Mouse (Mus musculus): ENCODE data around the gene Kdm5b. TPM values are rescaled to one million over a fixed set of nuclear protein-coding genes. Genes with fewer than 3 reads are reported as not detected.

Kdm5b gene
- polyA plus RNA-seq, 1 experiment from 2014 or later: 84.0 TPM

DNA sequence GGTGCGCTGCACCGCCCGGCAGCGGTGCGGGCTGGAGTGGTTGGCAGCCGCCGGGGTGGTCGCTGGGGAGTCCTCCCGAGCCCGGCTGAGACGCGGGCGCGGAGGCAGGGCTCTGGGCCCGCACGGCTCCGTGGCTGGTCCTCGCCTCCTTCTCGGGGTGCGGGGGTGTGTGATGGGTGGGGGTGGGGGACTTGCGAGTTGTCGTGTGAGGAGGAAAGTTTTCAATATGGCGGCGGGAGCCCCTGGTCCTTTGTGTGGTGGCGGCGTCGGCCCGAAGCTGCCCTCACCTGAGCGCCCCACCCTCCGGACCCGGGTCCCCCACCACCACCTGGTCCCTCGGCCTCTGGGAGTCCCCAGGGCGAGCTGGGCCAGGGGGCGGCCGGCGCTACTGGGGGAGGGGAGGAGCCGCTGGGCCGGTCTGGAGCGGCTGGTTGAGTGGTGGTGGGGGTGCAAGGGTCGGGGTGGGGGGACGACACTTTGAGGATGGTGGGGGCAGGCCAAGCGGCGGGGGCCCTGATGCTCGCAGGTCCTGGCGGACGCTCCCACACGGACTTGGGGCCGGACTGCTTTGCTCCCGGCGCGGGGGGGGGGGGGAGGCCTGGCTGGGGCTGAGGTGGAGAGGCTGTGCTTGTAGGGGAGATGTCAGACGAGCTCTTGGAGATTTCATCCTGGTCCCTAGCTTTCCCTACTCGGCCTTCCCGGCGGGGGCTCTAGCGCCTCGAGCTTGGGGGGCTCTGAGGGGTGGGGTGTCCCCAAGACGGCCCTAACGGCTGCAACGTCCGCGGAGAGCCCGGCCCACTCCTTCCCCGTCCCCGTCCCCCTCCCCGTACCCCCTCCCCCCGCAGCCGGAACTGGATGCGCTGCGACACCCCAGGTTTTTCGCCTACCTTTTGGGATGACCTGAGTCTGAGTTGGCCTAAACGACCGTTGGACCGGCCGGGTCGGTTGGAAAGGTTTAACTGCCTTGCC lies 1.1 kb downstream of the Kdm5b start:
- H3K27ac ChIP-seq (replicated peaks; ENCODE audit: low read depth, low read length): peak overlapping the region; percentile 79
- DNase-seq (ENCODE audit: low spot score): peak; percentile 67
- H3K4me1 ChIP-seq (ENCODE audit: control insufficient read depth, insufficient read depth, low read length): no peaks in the 10 kb centered on the region
- WGBS: under 1% methylated on average over 41 of the region's 76 CpGs
- peak overlapping the region; percentile 99 for H3K9ac ChIP-seq (replicated peaks; ENCODE audit: low read length)
- no peak; the same call in 1 of the 2 replicates for ATAC-seq (replicated peaks; ENCODE audit: insufficient number of reproducible peaks, low FRiP score, low TSS enrichment, low read depth)
- no peaks in the 10 kb centered on the region for H3K27me3 ChIP-seq (ENCODE audit: control insufficient read depth, insufficient read depth, low read length)
- peak overlapping the region; percentile 58 for H3K4me2 ChIP-seq (ENCODE audit: low read depth, low read length)
- H3K9me3 ChIP-seq (replicated peaks; ENCODE audit: control insufficient read depth, low read length): no peaks in the 10 kb centered on the region
- H3K4me3 ChIP-seq (ENCODE audit: low read depth, low read length): peak overlapping the region; percentile 80
- no peaks in the 10 kb centered on the region for H3K36me3 ChIP-seq (replicated peaks; ENCODE audit: control insufficient read depth, insufficient read depth, low read depth, low read length)

GRCm38 (mm10) chr1:134561770-134562143 lies 1.8 kb downstream of the Kdm5b start:
- no peak overlapping the region; the same call in 1 of the 2 replicates for H3K27ac ChIP-seq (replicated peaks; ENCODE audit: low read depth, low read length)
- ATAC-seq (replicated peaks; ENCODE audit: insufficient number of reproducible peaks, low FRiP score, low TSS enrichment, low read depth) (no peak), DNase-seq (ENCODE audit: low spot score) (no peak)
- H3K9me3 ChIP-seq (replicated peaks; ENCODE audit: control insufficient read depth, low read length): no peaks in the 10 kb centered on the region
- H3K4me1 ChIP-seq (ENCODE audit: control insufficient read depth, insufficient read depth, low read length): no peaks in the 10 kb centered on the region
- H3K27me3 ChIP-seq (ENCODE audit: control insufficient read depth, insufficient read depth, low read length): no peaks in the 10 kb centered on the region
- peak overlapping the region; percentile 58 for H3K4me2 ChIP-seq (ENCODE audit: low read depth, low read length)
- H3K36me3 ChIP-seq (replicated peaks; ENCODE audit: control insufficient read depth, insufficient read depth, low read depth, low read length): no peaks in the 10 kb centered on the region
- WGBS: 12% methylated on average over 7 of the region's 7 CpGs
- H3K4me3 ChIP-seq (ENCODE audit: low read depth, low read length): peak overlapping the region; percentile 80
- H3K9ac ChIP-seq (replicated peaks; ENCODE audit: low read length): peak overlapping the region; percentile 99

DNA sequence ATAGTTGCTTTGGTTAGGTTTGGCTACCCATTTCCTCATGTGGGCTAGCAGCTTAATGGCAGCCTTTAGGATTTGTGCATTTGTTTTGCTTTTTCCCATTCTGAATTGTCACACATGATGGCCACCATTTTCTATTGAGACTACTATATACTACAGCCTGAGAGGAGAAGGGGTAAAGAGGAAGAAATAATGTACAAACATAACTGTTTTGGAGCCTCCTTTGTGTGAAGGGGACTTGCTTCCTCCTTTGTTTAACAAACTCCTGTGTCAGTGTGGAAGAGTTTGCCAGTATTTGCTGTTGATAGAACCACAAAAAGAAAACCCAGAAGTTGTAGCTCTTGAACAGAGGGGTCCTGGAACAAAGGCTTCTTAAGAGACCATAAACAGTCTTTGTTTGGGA lies 2.5 kb downstream of the Kdm5b start:
- ATAC-seq (replicated peaks; ENCODE audit: insufficient number of reproducible peaks, low FRiP score, low TSS enrichment, low read depth): no peak
- DNase-seq (ENCODE audit: low spot score): no peak
- H3K9ac ChIP-seq (replicated peaks; ENCODE audit: low read length): peak overlapping the region; percentile 19; the same call in 1 of the 2 replicates

GRCm38 (mm10) chr1:134563726-134564125 lies 3.8 kb downstream of the Kdm5b start:
- Histone ChIP-seq H3K4me1 (ENCODE audit: control insufficient read depth, insufficient read depth, low read length) (no peaks in the 10 kb centered on the region), H3K9me3 (replicated peaks; ENCODE audit: control insufficient read depth, low read length) (no peaks in the 10 kb centered on the region), H3K9ac (replicated peaks; ENCODE audit: low read length) (no peak overlapping the region), H3K27me3 (ENCODE audit: control insufficient read depth, insufficient read depth, low read length) (no peaks in the 10 kb centered on the region), H3K4me3 (ENCODE audit: low read depth, low read length) (no peak overlapping the region), H3K4me2 (ENCODE audit: low read depth, low read length) (no peak overlapping the region), H3K27ac (replicated peaks; ENCODE audit: low read depth, low read length) (no peak overlapping the region), H3K36me3 (replicated peaks; ENCODE audit: control insufficient read depth, insufficient read depth, low read depth, low read length) (no peaks in the 10 kb centered on the region)
- DNase-seq (ENCODE audit: low spot score) (no peak), ATAC-seq (replicated peaks; ENCODE audit: insufficient number of reproducible peaks, low FRiP score, low TSS enrichment, low read depth) (no peak)
- 83% methylated on average over 3 of the region's 3 CpGs for WGBS

More for the DNA sequence above, 2.5 kb downstream of the Kdm5b start:
- Histone ChIP-seq H3K4me3 (ENCODE audit: low read depth, low read length) (peak overlapping the region; percentile 80), H3K36me3 (replicated peaks; ENCODE audit: control insufficient read depth, insufficient read depth, low read depth, low read length) (no peaks in the 10 kb centered on the region), H3K27me3 (ENCODE audit: control insufficient read depth, insufficient read depth, low read length) (no peaks in the 10 kb centered on the region), H3K4me2 (ENCODE audit: low read depth, low read length) (peak overlapping the region; percentile 58), H3K27ac (replicated peaks; ENCODE audit: low read depth, low read length) (no peak overlapping the region), H3K4me1 (ENCODE audit: control insufficient read depth, insufficient read depth, low read length) (no peaks in the 10 kb centered on the region), H3K9me3 (replicated peaks; ENCODE audit: control insufficient read depth, low read length) (no peaks in the 10 kb centered on the region)

GRCm38 (mm10) chr1:134567511-134567910 lies 7.5 kb downstream of the Kdm5b start:
- ATAC-seq (replicated peaks; ENCODE audit: insufficient number of reproducible peaks, low FRiP score, low TSS enrichment, low read depth): no peak
- H3K9me3 ChIP-seq (replicated peaks; ENCODE audit: control insufficient read depth, low read length): no peaks in the 10 kb centered on the region

GRCm38 (mm10) chr1:134570171-134570570 lies 10.2 kb downstream of the Kdm5b start:
- Histone ChIP-seq H3K27me3 (ENCODE audit: control insufficient read depth, insufficient read depth, low read length) (no peaks in the 10 kb centered on the region), H3K4me3 (ENCODE audit: low read depth, low read length) (no peak overlapping the region), H3K9ac (replicated peaks; ENCODE audit: low read length) (no peak overlapping the region), H3K4me1 (ENCODE audit: control insufficient read depth, insufficient read depth, low read length) (no peaks in the 10 kb centered on the region), H3K27ac (replicated peaks; ENCODE audit: low read depth, low read length) (no peak overlapping the region), H3K9me3 (replicated peaks; ENCODE audit: control insufficient read depth, low read length) (no peaks in the 10 kb centered on the region), H3K36me3 (replicated peaks; ENCODE audit: control insufficient read depth, insufficient read depth, low read depth, low read length) (no peaks in the 10 kb centered on the region), H3K4me2 (ENCODE audit: low read depth, low read length) (no peak overlapping the region)
- ATAC-seq (replicated peaks; ENCODE audit: insufficient number of reproducible peaks, low FRiP score, low TSS enrichment, low read depth) (no peak), DNase-seq (ENCODE audit: low spot score) (no peak)
- 93% methylated on average over 9 of the region's 9 CpGs for WGBS

More at GRCm38 (mm10) chr1:134567511-134567910, 7.5 kb downstream of the Kdm5b start:
- no peak for DNase-seq (ENCODE audit: low spot score)
- Histone ChIP-seq H3K36me3 (replicated peaks; ENCODE audit: control insufficient read depth, insufficient read depth, low read depth, low read length) (no peaks in the 10 kb centered on the region), H3K4me2 (ENCODE audit: low read depth, low read length) (no peak overlapping the region), H3K4me1 (ENCODE audit: control insufficient read depth, insufficient read depth, low read length) (no peaks in the 10 kb centered on the region), H3K9ac (replicated peaks; ENCODE audit: low read length) (no peak overlapping the region), H3K4me3 (ENCODE audit: low read depth, low read length) (no peak overlapping the region), H3K27ac (replicated peaks; ENCODE audit: low read depth, low read length) (no peak overlapping the region), H3K27me3 (ENCODE audit: control insufficient read depth, insufficient read depth, low read length) (no peaks in the 10 kb centered on the region)
- 35% methylated on average over 1 of the region's 1 CpGs for WGBS

GRCm38 (mm10) chr1:134570631-134571030 lies 10.7 kb downstream of the Kdm5b start:
- Histone ChIP-seq H3K4me2 (ENCODE audit: low read depth, low read length) (no peak overlapping the region), H3K4me1 (ENCODE audit: control insufficient read depth, insufficient read depth, low read length) (no peaks in the 10 kb centered on the region), H3K9ac (replicated peaks; ENCODE audit: low read length) (no peak overlapping the region), H3K9me3 (replicated peaks; ENCODE audit: control insufficient read depth, low read length) (no peaks in the 10 kb centered on the region), H3K27me3 (ENCODE audit: control insufficient read depth, insufficient read depth, low read length) (no peaks in the 10 kb centered on the region), H3K4me3 (ENCODE audit: low read depth, low read length) (no peak overlapping the region), H3K27ac (replicated peaks; ENCODE audit: low read depth, low read length) (no peak overlapping the region), H3K36me3 (replicated peaks; ENCODE audit: control insufficient read depth, insufficient read depth, low read depth, low read length) (no peaks in the 10 kb centered on the region)
- DNase-seq (ENCODE audit: low spot score) (no peak), ATAC-seq (replicated peaks; ENCODE audit: insufficient number of reproducible peaks, low FRiP score, low TSS enrichment, low read depth) (no peak)
- 62% methylated on average over 3 of the region's 3 CpGs for WGBS

DNA sequence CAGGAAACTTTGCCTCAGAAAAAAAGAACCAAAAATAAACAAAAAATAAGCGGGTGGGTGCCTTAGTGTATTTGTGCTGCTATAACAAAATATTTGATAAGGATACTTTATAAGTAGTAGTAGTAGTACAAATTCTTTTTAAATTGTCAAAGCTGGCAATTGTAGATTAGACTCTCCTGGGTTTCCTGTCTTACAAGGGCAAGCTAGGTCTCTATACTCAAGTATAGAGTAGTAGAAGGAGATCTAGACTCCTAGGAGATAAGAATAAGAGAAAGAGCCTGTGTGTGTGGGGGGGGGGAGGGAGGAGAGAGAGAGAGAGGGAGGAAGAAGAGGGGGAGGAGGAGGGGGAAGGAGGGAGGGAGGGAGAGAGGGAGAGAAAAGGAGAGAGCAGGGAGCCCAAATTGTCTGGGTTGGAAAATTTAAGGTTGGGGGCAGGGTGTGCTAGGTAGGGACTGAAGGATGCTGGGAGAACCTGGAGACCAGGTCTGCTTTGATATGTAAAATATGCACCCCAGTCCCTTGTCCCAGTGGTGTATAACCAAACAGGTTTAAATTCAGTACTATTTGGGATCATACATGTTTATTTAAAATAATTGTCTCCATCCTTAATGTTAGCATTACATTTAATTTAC lies 13.4 kb downstream of the Kdm5b start:
- no peaks in the 10 kb centered on the region for H3K9me3 ChIP-seq (replicated peaks; ENCODE audit: control insufficient read depth, low read length)
- 77% methylated on average over 1 of the region's 1 CpGs for WGBS
- no peaks in the 10 kb centered on the region for H3K4me1 ChIP-seq (ENCODE audit: control insufficient read depth, insufficient read depth, low read length)
- no peak for DNase-seq (ENCODE audit: low spot score)
- H3K4me2 ChIP-seq (ENCODE audit: low read depth, low read length): no peak overlapping the region
- H3K36me3 ChIP-seq (replicated peaks; ENCODE audit: control insufficient read depth, insufficient read depth, low read depth, low read length): no peaks in the 10 kb centered on the region
- no peak overlapping the region for H3K4me3 ChIP-seq (ENCODE audit: low read depth, low read length)
- H3K27me3 ChIP-seq (ENCODE audit: control insufficient read depth, insufficient read depth, low read length): no peaks in the 10 kb centered on the region
- H3K9ac ChIP-seq (replicated peaks; ENCODE audit: low read length): no peak overlapping the region
- no peak for ATAC-seq (replicated peaks; ENCODE audit: insufficient number of reproducible peaks, low FRiP score, low TSS enrichment, low read depth)
- no peak overlapping the region for H3K27ac ChIP-seq (replicated peaks; ENCODE audit: low read depth, low read length)
